Mouse (Mus musculus): ENCODE measurements at regions not wholly inside any gene's neighbourhood (a gene's known extent, or its start where the extent isn't known, plus 50 kb on each side); places are given as distances from the start of the nearest gene placed in this dataset.

GRCm38 (mm10) chr7:137723361-137724040, 286.1 kb downstream of the Glrx3 start:
- TF ChIP-seq CTCF (IDR thresholded peaks at IDR 0.05; ENCODE audit: control insufficient read depth, insufficient read depth, low read length) (no peak), POLR2A (IDR thresholded peaks at IDR 0.05; ENCODE audit: borderline replicate concordance, control insufficient read depth, low read depth, low read length) (no peak)

Measured in bone marrow, adult 2 months (tissue).